Mouse (Mus musculus) limb, embryonic 14.5 days (tissue): ENCODE data around the gene Calcb. TPM values are rescaled to one million over a fixed set of nuclear protein-coding genes. Genes with fewer than 3 reads are reported as not detected.
"Not testable (repeated sequence)": the region's sequence is repeated elsewhere in the genome, so short reads cannot be mapped to it uniquely, and the experiment has no call there.

Experiments
- ATAC-seq: fragments of 200-750 bp; cut with Nextera tagmentation; 2 replicates; pipeline ENCODE4 v1.8.0; 2017; ENCODE audit warnings: low read depth, moderate number of reproducible peaks, moderate TSS enrichment; ENCODE audit not compliant: low FRiP score
- DNase-seq: peaks from one replicate; pipeline ENCODE4 v3.0.0-alpha.2; 2015; ENCODE audit warnings: low spot score
- H3K27ac ChIP-seq: fragments of 300-500 bp; sonication (generic); replicated peaks from 2 replicates; pipeline ENCODE4 v1.5.1; 2014; ENCODE audit warnings: low read depth, mild to moderate bottlenecking, low read length, moderate library complexity, mixed read lengths
- H3K27me3 ChIP-seq: fragments of 300-500 bp; sonication (generic); 2 replicates; pipeline ENCODE4 v1.6.1; 2014; ENCODE audit warnings: low read length, mixed read lengths; ENCODE audit not compliant: control insufficient read depth, insufficient read depth
- H3K36me3 ChIP-seq: fragments of 300-500 bp; sonication (generic); 2 replicates; pipeline ENCODE4 v1.6.1; 2014; ENCODE audit warnings: mild to moderate bottlenecking, low read length, moderate library complexity, mixed read lengths; ENCODE audit not compliant: control insufficient read depth, insufficient read depth
- H3K4me1 ChIP-seq: fragments of 300-500 bp; sonication (generic); 2 replicates; pipeline ENCODE4 v1.6.1; 2014; ENCODE audit warnings: antibody characterized with exemption, low read length, mixed read lengths; ENCODE audit not compliant: control insufficient read depth, insufficient read depth
- H3K4me2 ChIP-seq: fragments of 300-500 bp; sonication (generic); replicated peaks from 2 replicates; pipeline ENCODE4 v1.6.1; 2014; ENCODE audit warnings: low read depth, mild to moderate bottlenecking, low read length, moderate library complexity; ENCODE audit not compliant: severe bottlenecking
- H3K4me3 ChIP-seq: fragments of 300-500 bp; sonication (generic); replicated peaks from 2 replicates; pipeline ENCODE4 v1.5.1; 2014; ENCODE audit warnings: low read length
- H3K9ac ChIP-seq: fragments of 300-500 bp; sonication (generic); 2 replicates; pipeline ENCODE4 v1.6.1; 2014; ENCODE audit warnings: mild to moderate bottlenecking, low read depth, low read length, moderate library complexity; ENCODE audit not compliant: severe bottlenecking
- H3K9me3 ChIP-seq: fragments of 300-500 bp; sonication (generic); 2 replicates; pipeline ENCODE4 v1.6.1; 2016; ENCODE audit warnings: low read length; ENCODE audit not compliant: control insufficient read depth
- POLR2A ChIP-seq: fragments of 200-500 bp; IDR thresholded peaks from 2 replicates; pipeline ENCODE4 v1.8.0; 2012; ENCODE audit warnings: inconsistent platforms, mild to moderate bottlenecking, moderate library complexity, borderline replicate concordance; ENCODE audit not compliant: insufficient read depth, insufficient read length; ENCODE audit errors: extremely low read depth
- WGBS: fragments of 180-500 bp; shearing (Covaris S2); extraction: QIAGEN DNeasy Blood & Tissue Kit; methylation state at CpG from one replicate; pipeline ENCODE4 v1.1.7; 2014; 5-methylcytosine and 5-hydroxymethylcytosine counted together
- polyA plus RNA-seq, 2 experiments: library from polyadenylated mRNA; depleted of rRNA in 1 of 2; stranded (reverse) in 1 of 2; unstranded in 1 of 2; fragments of >200 nt; fragmentation: Nextera tagmentation in 1 of 2; extraction: Ambion mirVana in 1 of 2; gene quantifications; 2 replicates each; pipeline versions ENCODE4 v1.2.1 to v1.2.3; 2012 to 2014

Gene Calcb
- polyA plus RNA-seq, 2 experiments, result 0.26 to 0.60 TPM

DNA sequence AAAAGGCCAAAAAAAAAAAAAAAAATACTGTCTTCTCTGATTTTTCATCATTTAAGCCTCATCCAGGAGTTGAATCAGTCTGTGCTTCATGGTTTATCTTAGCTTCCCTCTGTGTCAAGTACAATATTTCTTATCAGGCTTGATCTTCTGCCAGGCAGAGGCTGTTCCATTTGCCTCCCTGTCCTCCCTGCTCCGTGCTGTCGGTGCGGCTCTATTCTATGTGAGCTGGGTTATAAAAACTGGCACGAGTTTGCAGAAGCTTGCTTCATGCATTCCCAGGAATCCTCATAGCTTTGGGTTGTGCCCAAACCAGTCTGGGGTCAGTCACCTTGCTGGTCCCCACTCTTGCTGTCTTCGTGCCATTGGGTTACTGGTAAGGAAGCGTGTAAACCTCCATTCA lies 12.7 kb downstream of the Calcb start:
- TF ChIP-seq POLR2A, result no peak
- WGBS, result 66% methylated on average over 6 of the region's 6 CpGs

DNA sequence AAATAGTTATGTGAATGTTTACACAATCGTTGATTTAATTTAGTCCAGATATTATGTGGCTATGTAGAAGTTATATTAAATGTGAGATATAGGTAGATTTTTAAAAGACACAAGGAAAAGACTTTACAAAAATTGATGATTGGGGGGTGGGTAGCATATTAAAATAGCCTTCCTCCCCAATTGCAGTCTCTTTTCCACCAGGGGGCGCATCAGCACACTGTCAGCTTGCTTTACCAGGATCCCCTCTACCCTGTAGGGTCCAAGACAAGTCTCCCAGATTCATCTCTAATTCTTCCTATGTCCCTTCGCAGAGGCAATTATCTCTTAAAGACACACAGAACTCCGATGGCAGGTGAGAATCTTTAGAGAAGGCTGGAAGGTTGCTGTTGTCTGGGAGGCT lies 13.3 kb downstream of the Calcb start:
- not testable (repeated sequence) for H3K4me3 ChIP-seq, DNase-seq, H3K9me3 ChIP-seq, H3K27me3 ChIP-seq, H3K4me2 ChIP-seq, H3K36me3 ChIP-seq, ATAC-seq, H3K27ac ChIP-seq, H3K9ac ChIP-seq, H3K4me1 ChIP-seq
- WGBS, result 31% methylated on average over 4 of the region's 4 CpGs

More for the DNA sequence above, 12.7 kb downstream of the Calcb start:
- Histone ChIP-seq H3K4me1 (no peaks in the 10 kb centered on the region), H3K9ac (no peak overlapping the region), H3K27ac (no peak overlapping the region), H3K36me3 (no peaks in the 10 kb centered on the region), H3K9me3 (no peaks in the 10 kb centered on the region), H3K4me2 (no peak overlapping the region), H3K27me3 (no peaks in the 10 kb centered on the region), H3K4me3 (no peak overlapping the region)
- ATAC-seq, result no peak
- no peak for DNase-seq

DNA sequence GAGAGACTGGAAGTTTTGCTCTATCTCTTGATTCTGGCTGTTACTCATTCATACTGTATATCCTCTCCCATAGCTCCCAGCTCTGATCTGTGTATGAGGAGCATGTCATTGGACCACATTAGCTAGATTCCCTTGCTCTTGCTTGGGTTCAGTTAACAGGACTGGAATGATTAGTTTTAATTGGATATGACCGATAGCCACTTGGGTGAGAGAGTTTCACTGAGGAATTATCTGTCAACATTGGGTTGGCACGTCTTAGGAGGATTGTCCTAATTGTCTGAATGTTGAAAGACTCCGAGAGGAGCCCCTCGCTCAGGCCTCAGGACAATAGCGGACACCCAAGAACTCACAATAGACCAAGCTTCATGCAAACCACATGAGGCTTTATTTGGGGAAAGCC lies 17.8 kb downstream of the Calcb start:
- ATAC-seq (no peak), DNase-seq (no peak)
- Histone ChIP-seq H3K4me1 (no peaks in the 10 kb centered on the region), H3K4me2 (no peak overlapping the region), H3K27me3 (no peaks in the 10 kb centered on the region), H3K27ac (no peak overlapping the region), H3K9me3 (no peaks in the 10 kb centered on the region), H3K9ac (no peak overlapping the region), H3K4me3 (no peak overlapping the region), H3K36me3 (no peaks in the 10 kb centered on the region)
- 89% methylated on average over 5 of the region's 5 CpGs for WGBS
- TF ChIP-seq POLR2A, result no peak

DNA sequence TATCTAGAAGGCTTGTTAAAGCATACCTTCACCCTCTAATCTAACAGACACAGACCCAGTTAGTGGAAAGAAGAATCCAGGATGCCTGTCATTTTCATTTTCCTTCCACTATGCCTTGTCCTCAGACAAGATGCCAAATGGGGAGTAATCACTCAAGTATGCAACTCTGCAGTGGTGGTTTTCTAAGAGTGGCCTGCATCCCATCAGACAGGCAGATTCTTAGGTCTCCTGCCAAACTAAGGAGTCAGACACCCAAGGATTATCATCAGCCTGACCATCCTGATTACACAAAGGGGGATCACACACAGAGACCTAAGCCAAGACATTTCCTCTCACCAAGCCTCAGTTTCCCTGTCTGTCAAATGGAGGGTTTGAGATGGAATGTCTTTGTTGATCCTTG lies 19.7 kb downstream of the Calcb start:
- no peak for DNase-seq
- no peak for ATAC-seq
- H3K4me3 ChIP-seq, result no peak overlapping the region
- no peaks in the 10 kb centered on the region for H3K9me3 ChIP-seq
- no peak for TF ChIP-seq POLR2A
- H3K27me3 ChIP-seq, result no peaks in the 10 kb centered on the region
- H3K36me3 ChIP-seq, result no peaks in the 10 kb centered on the region
- H3K4me1 ChIP-seq, result no peaks in the 10 kb centered on the region
- no peak overlapping the region for H3K27ac ChIP-seq
- H3K9ac ChIP-seq, result no peak overlapping the region
- H3K4me2 ChIP-seq, result no peak overlapping the region

DNA sequence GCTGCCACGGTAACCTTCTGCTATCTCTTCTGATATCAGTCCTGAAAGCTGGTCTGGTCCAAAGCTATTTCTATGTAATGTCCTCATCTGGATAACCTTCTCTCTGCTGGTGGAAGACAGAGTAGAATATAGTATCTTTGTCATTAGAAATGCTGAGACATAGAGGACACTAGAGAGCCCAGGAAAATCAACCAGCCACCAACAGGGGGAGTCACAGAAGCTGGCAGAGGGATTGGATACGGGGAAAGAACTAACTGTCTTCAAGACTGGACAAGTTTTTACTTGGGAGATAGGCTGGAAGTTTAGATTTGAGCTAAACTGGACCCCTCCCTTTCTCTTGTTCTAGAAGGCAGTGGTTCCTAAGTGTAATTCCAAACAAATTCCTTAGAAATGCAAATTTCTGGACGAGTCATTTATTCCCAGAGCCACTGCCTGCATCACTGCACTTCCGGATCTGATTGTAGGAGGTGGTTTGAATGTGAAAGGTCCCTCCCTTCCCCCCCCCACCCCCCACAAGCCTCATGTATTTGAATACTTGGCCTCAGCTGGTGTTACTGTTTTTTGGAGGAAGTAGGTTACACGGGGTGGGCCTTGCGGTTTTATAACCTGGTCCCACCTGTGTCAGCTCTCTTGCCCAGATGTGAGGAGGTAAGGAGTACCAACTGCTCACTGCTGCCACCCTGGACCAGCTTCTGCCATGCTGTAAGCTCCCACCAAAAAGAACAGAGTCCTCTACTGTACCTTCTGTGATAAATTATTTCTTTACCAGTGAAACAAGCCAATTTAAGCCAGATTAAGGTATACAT lies 22.1 kb downstream of the Calcb start:
- Histone ChIP-seq H3K36me3 (no peaks in the 10 kb centered on the region), H3K4me1 (peaks cover 12% of the 10 kb centered on the region), H3K4me2 (no peak overlapping the region), H3K9me3 (no peaks in the 10 kb centered on the region), H3K4me3 (no peak overlapping the region), H3K27me3 (no peaks in the 10 kb centered on the region), H3K27ac (no peak overlapping the region), H3K9ac (no peak overlapping the region)
- TF ChIP-seq POLR2A, result no peak
- DNase-seq (no peak), ATAC-seq (no peak)
- 57% methylated on average over 6 of the region's 6 CpGs for WGBS
